Mouse (Mus musculus) spleen, postnatal 36 days (tissue): ENCODE measurements around the gene Eif4h.

ENCODE experiments used
- DNase-seq, 2 experiments: peaks; one replicate each; pipeline ENCODE4 v3.0.0; 2022; ENCODE audit warnings: low spot score in 2 of 2, mixed read lengths in 1 of 2

Eif4h gene

GRCm38 (mm10) chr5:134639269-134639682 is at the start of gene Eif4h:
TSS of gene Eif4h (minus strand) at chr5:134639490.
- DNase-seq: peak; percentile 96 to 97

- DNase-seq: peak; percentile 100
These were observed 49.5 kb upstream of the Eif4h start for GRCm38 (mm10) chr5:134688718-134689284.

GRCm38 (mm10) chr5:134688086-134688717 is 48.9 kb upstream of the Eif4h start, which contains the start of gene Limk1:
TSS of gene Limk1 (minus strand) at chr5:134688598.
- DNase-seq: no peak

GRCm38 (mm10) chr5:134687187-134687586 is 47.9 kb upstream of the Eif4h start:
- DNase-seq: no peak

GRCm38 (mm10) chr5:134686541-134686940 is 47.3 kb upstream of the Eif4h start:
- no peak for DNase-seq

- no peak for DNase-seq
These were observed 45.1 kb upstream of the Eif4h start for GRCm38 (mm10) chr5:134684398-134684797.

- DNase-seq: no peak
These were observed 44.5 kb upstream of the Eif4h start for GRCm38 (mm10) chr5:134683813-134684212.

- DNase-seq: no peak
These were observed 40.9 kb upstream of the Eif4h start for GRCm38 (mm10) chr5:134680238-134680637.

- DNase-seq: no peak
These were observed 39.7 kb upstream of the Eif4h start for GRCm38 (mm10) chr5:134678827-134679546.

- DNase-seq: peak; percentile 48
These were observed 38.7 kb upstream of the Eif4h start for GRCm38 (mm10) chr5:134678031-134678430.

- DNase-seq: no peak
These were observed 38.2 kb upstream of the Eif4h start for GRCm38 (mm10) chr5:134677491-134677890.

GRCm38 (mm10) chr5:134675956-134676759 is 36.9 kb upstream of the Eif4h start:
- DNase-seq: peak; percentile 34 to 43

- DNase-seq: no peak
These were observed 35.7 kb upstream of the Eif4h start for GRCm38 (mm10) chr5:134674977-134675376.

- DNase-seq: no peak
These were observed 33.3 kb upstream of the Eif4h start for GRCm38 (mm10) chr5:134672611-134673010.

- DNase-seq: no peak
These were observed 32.9 kb upstream of the Eif4h start for GRCm38 (mm10) chr5:134672198-134672516.

GRCm38 (mm10) chr5:134671335-134672197 is 32.3 kb upstream of the Eif4h start:
- DNase-seq: no peak

- no peak for DNase-seq
These were observed 29.9 kb upstream of the Eif4h start for GRCm38 (mm10) chr5:134669001-134669708.

- DNase-seq: no peak
These were observed 29.2 kb upstream of the Eif4h start for GRCm38 (mm10) chr5:134668495-134668894.

GRCm38 (mm10) chr5:134656708-134657107 is 17.4 kb upstream of the Eif4h start:
- no peak for DNase-seq

GRCm38 (mm10) chr5:134652015-134652414 is 12.7 kb upstream of the Eif4h start:
- no peak for DNase-seq

- peak; percentile 40 to 45 for DNase-seq
These were observed 11.6 kb upstream of the Eif4h start for GRCm38 (mm10) chr5:134650926-134651325.
